Mouse (Mus musculus) mesoderm, embryonic 11.5 days (tissue): ENCODE measurements at regions not wholly inside any gene's neighbourhood (a gene's known extent, or its start where the extent isn't known, plus 50 kb on each side); places are given as distances from the start of the nearest gene placed in this dataset.
"Not testable (repeated sequence)": the region's sequence is repeated elsewhere in the genome, so short reads cannot be mapped to it uniquely, and the experiment has no call there.

Experiments used
- DNase-seq: peaks from one replicate; pipeline ENCODE4 v3.0.0-alpha.2; 2012; ENCODE audit warnings: low read depth, low spot score

DNA sequence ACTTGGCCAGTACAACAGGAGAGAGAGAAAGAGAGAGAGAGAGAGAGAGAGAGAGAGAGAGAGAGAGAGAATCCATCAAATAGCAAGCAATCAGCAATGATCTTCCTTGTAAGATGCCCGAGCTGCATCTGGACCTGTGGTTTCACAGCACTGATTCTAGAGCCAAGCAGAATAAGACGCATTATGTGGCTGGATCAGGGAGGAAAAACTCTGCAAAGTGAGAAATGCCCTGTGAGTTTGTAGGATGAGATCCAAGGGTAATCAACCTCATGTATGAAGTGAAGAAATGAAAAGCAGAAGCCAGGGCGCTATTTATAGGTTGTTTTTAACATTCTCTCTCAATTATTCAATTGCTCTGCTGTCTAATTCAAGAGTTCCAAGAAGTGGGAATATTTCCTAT lies 339.3 kb upstream of the Maf start:
- DNase-seq: no peak

DNA sequence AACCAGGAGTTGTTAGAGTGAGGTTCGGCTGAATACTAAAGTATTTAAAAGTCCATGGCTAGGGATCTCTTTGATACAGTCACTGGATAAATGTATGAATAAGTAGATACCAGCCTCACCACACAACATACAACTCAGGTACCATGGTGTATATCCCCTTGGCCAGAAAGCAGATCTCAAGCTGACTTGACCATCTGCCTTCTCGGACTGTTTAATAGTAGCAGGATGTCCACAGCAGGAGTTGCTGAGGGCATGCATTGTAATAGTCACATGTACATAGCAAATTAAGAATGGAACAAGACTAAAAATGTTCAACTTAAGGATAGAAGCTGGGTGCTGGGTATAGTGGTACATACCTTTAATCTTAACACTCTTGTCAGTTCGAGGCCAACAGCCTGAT lies 337.9 kb upstream of the Maf start:
- no peak for DNase-seq

DNA sequence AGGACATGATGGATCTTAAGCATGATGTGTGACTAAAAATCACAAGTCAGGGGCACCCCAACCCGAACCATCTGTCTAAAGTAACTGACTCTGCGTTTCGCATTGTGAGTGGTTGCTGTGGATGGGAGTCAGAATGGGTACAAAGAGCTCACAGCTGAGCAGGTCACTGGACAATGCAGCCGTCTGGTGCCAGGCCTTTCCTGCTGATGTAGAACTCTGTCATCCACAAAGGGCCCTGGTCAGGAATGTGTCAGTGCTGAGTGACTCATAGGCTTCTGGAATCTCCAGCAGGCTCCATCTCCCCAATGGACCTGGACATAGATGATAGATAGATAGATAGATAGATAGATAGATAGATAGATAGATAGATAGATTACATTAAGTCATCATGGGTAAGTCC lies 335.8 kb upstream of the Maf start:
- DNase-seq: no peak

DNA sequence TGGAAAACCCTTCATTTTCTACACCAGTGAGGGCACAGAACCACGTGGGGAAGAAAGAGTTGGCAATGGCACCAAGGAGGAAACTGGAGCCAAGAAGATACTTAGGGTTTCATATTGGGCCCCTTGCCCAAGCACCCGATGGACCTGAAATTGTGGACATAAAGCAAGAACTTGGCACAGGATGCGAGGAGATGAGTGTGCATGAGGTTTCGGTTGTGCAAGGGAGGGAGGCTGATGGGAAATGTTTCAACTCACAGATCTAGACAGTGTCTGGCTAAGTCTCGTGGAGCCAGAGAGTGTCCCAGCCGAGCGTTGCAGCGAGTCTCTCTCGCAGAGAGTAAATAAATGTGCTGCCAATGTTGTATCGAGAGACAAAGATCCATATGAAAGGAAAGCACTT lies 323.4 kb upstream of the Maf start:
- DNase-seq: no peak

- DNase-seq: no peak
Observed at GRCm38 (mm10) chr8:116025321-116025720, 317.7 kb upstream of the Maf start.

DNA sequence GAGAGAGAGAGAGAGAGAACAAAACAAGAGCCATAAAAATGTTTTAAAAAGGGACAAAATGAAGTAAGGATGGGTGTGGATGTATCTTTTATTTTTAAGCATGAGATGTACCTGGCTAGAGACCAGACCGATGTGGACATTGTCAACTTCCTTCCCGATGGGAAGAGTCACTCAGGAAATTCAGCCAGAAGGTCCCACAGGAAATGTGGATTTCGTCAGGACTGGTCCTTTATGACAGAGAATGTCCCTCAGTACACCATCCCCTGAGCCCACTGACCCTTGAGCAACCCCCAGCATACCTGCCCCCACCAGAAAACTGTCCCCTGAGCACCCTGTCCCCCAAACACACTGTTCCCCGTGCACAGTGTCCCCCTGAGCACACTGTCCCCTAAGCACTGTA lies 317.2 kb upstream of the Maf start:
- no peak for DNase-seq

GRCm38 (mm10) chr8:116021691-116022090 lies 314.1 kb upstream of the Maf start:
- DNase-seq: no peak

- no peak for DNase-seq
Observed at GRCm38 (mm10) chr8:115995320-115995719, 287.7 kb upstream of the Maf start.

- DNase-seq: no peak
Observed at GRCm38 (mm10) chr8:115991989-115992388, 284.4 kb upstream of the Maf start.

DNA sequence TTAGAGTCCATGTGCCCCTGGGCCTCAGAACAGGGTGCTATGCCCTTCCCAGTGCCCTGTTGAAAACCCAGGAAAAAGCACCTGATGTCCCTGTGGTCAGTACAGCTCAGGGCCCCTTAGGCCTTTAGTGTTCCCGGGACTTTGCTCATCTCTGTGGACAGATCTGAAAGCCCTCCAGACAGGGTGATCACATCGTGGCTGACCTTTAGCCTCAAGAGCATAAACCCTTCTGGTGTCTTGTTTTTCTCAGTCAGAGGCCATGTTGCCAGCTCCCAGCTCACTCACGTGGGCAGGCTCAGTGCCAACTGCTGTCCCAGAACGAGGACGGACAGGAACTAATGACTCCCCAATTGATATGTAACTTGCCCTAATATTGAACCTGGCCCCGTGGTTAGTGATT lies 275.8 kb upstream of the Maf start:
- DNase-seq: no peak

- DNase-seq: no peak
Observed at GRCm38 (mm10) chr8:115982326-115982725, 274.7 kb upstream of the Maf start.

- DNase-seq: no peak
Observed at GRCm38 (mm10) chr8:115981426-115981825, 273.8 kb upstream of the Maf start.

DNA sequence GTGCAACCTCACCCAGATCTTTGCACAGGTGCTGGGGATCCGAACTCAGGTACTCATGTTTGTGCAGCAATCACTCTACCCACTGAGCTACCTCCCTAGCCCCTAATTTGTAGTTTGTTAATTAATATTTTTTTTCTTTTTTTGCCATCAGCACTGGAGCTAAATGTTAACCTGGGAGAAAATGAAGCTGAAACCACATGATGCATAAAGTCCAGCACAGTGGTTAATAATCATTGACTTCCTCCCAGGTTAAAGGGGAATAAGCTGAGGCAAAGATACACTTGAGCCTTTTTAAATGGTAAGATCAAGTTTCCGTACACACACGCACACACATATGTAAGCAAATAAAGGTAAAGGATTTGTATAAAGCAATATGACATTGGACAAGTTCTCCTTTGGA lies 273.0 kb upstream of the Maf start:
- no peak for DNase-seq

GRCm38 (mm10) chr8:115977152-115977551 lies 269.6 kb upstream of the Maf start:
- DNase-seq: no peak

DNA sequence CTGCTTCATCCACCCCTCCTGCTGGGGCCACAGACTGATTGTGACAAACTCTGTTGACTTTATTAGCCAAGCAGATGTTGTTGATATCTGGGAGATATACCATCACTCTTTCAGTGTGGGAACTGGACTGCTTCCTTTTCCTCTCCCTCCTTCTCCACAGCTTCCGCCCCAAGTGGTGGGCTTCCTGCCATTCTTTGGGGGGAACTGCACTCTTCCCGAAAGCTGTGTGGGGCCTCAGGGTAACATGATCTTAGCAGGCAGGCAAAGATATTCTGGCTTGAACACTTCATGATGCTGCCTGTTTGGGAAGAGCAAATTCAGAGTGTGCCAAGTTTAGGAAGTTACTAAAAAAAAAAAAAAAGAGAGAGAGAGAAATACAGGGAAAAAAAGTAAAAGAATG lies 267.1 kb upstream of the Maf start:
- DNase-seq: no peak

GRCm38 (mm10) chr8:115971351-115971750 lies 263.8 kb upstream of the Maf start:
- not testable (repeated sequence) for DNase-seq

- DNase-seq: no peak
Observed at GRCm38 (mm10) chr8:115968121-115968520, 260.5 kb upstream of the Maf start.

DNA sequence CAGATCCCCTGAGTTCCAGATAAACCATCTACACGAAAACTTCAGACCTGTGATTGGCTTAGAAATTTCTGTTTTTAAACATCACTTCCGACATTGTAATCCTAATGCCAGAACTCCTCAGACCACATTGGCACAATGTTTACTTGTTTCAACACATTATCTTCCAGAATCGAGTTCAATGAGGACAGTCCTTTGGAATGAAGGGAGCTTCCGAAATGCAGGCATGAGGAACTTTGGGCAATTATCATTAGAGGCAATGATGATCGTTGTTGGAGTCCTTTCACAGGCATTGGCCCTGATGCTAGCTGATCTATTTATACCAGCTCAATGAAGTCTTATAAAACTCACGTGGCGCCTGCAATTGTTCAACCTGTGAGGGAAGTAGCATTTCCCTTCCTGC lies 258.4 kb upstream of the Maf start:
- no peak for DNase-seq

DNA sequence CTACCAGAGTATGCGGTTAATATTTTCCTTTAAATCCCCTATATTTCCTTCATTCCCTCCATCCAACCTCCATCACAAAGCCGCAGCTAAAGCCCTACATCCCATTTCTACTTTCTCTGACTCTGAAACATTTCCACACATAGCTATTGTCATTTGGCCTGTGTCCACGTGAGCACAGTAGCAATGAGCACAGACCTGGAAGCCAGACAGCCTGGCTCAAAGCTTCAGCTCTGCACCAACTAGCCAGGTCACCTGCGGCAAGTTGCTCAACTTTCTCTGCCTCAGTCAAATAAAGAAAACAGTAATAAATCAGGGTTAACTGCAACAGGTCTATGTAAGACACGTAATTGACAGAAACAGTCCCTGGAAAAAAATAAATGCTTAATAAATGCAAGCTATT lies 247.8 kb upstream of the Maf start:
- DNase-seq: no peak

GRCm38 (mm10) chr8:115953783-115954470 lies 246.3 kb upstream of the Maf start:
- DNase-seq: no peak

DNA sequence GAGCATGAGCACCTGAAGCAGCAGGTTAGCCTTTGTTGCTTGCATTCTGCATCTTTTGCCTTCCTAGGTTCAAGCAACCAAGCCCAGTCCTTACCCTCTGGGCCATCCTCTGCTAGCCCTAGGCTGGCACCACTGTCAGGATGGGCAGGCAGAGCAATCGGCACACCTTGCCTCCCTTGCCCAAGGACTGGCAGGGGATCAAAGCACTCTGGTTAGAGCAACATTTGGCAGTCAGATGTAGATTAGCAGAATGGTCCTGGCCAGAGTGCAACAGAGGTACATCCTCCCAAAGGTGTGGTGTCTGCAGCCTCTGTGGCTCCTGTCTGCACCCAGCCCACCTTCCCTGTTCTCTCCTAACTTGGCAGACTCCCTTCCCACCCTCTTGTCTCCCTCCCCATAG lies 244.9 kb upstream of the Maf start:
- DNase-seq: no peak

GRCm38 (mm10) chr8:115948916-115949315 lies 241.3 kb upstream of the Maf start:
- DNase-seq: no peak

- DNase-seq: no peak
Observed at GRCm38 (mm10) chr8:115948036-115948435, 240.4 kb upstream of the Maf start.
